Mouse (Mus musculus): Measurements from ENCODE around the gene Ralgps2.

Gene Ralgps2

GRCm38 (mm10) chr1:156939251-156940141 is at the start of gene Ralgps2:
Gene Ralgps2 (minus strand): TSS chr1:156939626.
- peak; percentile 37 to 46 for DNase-seq

GRCm38 (mm10) chr1:156987576-156987975 is 48.1 kb upstream of the Ralgps2 start:
- DNase-seq: no peak

- DNase-seq: no peak
Measured at GRCm38 (mm10) chr1:156986641-156987345, 47.4 kb upstream of the Ralgps2 start.

- no peak for DNase-seq
Measured at GRCm38 (mm10) chr1:156985657-156986640, 46.5 kb upstream of the Ralgps2 start.

GRCm38 (mm10) chr1:156983009-156983870 is 43.8 kb upstream of the Ralgps2 start:
- no peak for DNase-seq

GRCm38 (mm10) chr1:156981975-156982374 is 42.5 kb upstream of the Ralgps2 start:
- DNase-seq: no peak

GRCm38 (mm10) chr1:156979722-156980121 is 40.3 kb upstream of the Ralgps2 start:
- no peak for DNase-seq

GRCm38 (mm10) chr1:156978656-156979055 is 39.2 kb upstream of the Ralgps2 start:
- no peak for DNase-seq

GRCm38 (mm10) chr1:156973857-156974256 is 34.4 kb upstream of the Ralgps2 start:
- DNase-seq: no peak

GRCm38 (mm10) chr1:156972391-156972790 is 33.0 kb upstream of the Ralgps2 start:
- no peak for DNase-seq

- no peak for DNase-seq
Measured at GRCm38 (mm10) chr1:156971206-156971811, 31.9 kb upstream of the Ralgps2 start.

GRCm38 (mm10) chr1:156970641-156971040 is 31.2 kb upstream of the Ralgps2 start:
- no peak for DNase-seq

GRCm38 (mm10) chr1:156968107-156968506 is 28.7 kb upstream of the Ralgps2 start:
- no peak for DNase-seq

- DNase-seq: no peak
Measured at GRCm38 (mm10) chr1:156964586-156964932, 25.1 kb upstream of the Ralgps2 start.

- no peak for DNase-seq
Measured at GRCm38 (mm10) chr1:156963871-156964585, 24.6 kb upstream of the Ralgps2 start.

GRCm38 (mm10) chr1:156961481-156962265 is 22.2 kb upstream of the Ralgps2 start:
- DNase-seq: no peak

- DNase-seq: no peak
Measured at GRCm38 (mm10) chr1:156959004-156959403, 19.6 kb upstream of the Ralgps2 start.

- DNase-seq: no peak
Measured at GRCm38 (mm10) chr1:156957360-156957759, 17.9 kb upstream of the Ralgps2 start.

- peak; percentile 10 to 24 for DNase-seq
Measured at GRCm38 (mm10) chr1:156955926-156956760, 16.7 kb upstream of the Ralgps2 start.

Data from lung, adult 18-20 months (tissue).